Mouse (Mus musculus) midbrain, embryonic 11.5 days (tissue): ENCODE measurements at regions not wholly inside any gene's neighbourhood (a gene's known extent, or its start where the extent isn't known, plus 50 kb on each side); places are given as distances from the start of the nearest gene placed in this dataset.

Experiments used
- ATAC-seq: fragments of 200-750 bp; cut with Nextera tagmentation; 2 replicates; pipeline ENCODE4 v1.8.0; 2017; ENCODE audit warnings: moderate TSS enrichment, moderate library complexity; ENCODE audit not compliant: low FRiP score
- DNase-seq: peaks from one replicate; pipeline ENCODE4 v3.0.0; 2015; ENCODE audit warnings: low spot score; ENCODE audit errors: missing footprints
- H3K27ac ChIP-seq: fragments of 300-500 bp; sonication (generic); 2 replicates; pipeline ENCODE4 v1.5.1; 2014; ENCODE audit warnings: low read depth, low read length
- H3K27me3 ChIP-seq: fragments of 300-500 bp; sonication (generic); 2 replicates; pipeline ENCODE4 v1.6.1; 2014; ENCODE audit warnings: mild to moderate bottlenecking, low read length, moderate library complexity, mixed read lengths; ENCODE audit not compliant: control insufficient read depth, insufficient read depth
- H3K36me3 ChIP-seq: fragments of 300-500 bp; sonication (generic); 2 replicates; pipeline ENCODE4 v1.6.1; 2014; ENCODE audit warnings: mild to moderate bottlenecking, low read length, moderate library complexity, mixed read lengths; ENCODE audit not compliant: control insufficient read depth, insufficient read depth
- H3K4me1 ChIP-seq: fragments of 300-500 bp; sonication (generic); 2 replicates; pipeline ENCODE4 v1.6.1; 2014; ENCODE audit warnings: low read length; ENCODE audit not compliant: control insufficient read depth, insufficient read depth
- H3K4me2 ChIP-seq: fragments of 300-500 bp; sonication (generic); 2 replicates; pipeline ENCODE4 v1.6.1; 2014; ENCODE audit warnings: mild to moderate bottlenecking, moderate library complexity
- H3K4me3 ChIP-seq: fragments of 300-500 bp; sonication (generic); 2 replicates; pipeline ENCODE4 v1.5.1; 2014; ENCODE audit warnings: low read depth, low read length
- H3K9ac ChIP-seq: fragments of 300-500 bp; sonication (generic); 2 replicates; pipeline ENCODE4 v1.6.1; 2014; ENCODE audit warnings: low read length
- H3K9me3 ChIP-seq: fragments of 300-500 bp; sonication (generic); 2 replicates; pipeline ENCODE4 v1.6.1; 2016; ENCODE audit warnings: low read length; ENCODE audit not compliant: control insufficient read depth
- WGBS: fragments of 180-500 bp; shearing (Covaris S2); extraction: QIAGEN DNeasy Blood & Tissue Kit; methylation state at CpG from one replicate; pipeline ENCODE4 v1.1.7; 2014; 5-methylcytosine and 5-hydroxymethylcytosine counted together

- Histone ChIP-seq H3K27ac (peak overlapping the region; percentile 89), H3K4me1 (peaks cover 50% of the 10 kb centered on the region), H3K27me3 (0 out of 2 replicates have a peak, but pooled peaks cover 2% of the 10 kb centered on the region), H3K9me3 (no peaks in the 10 kb centered on the region; the same call in 1 of the 2 replicates), H3K9ac (peak overlapping the region; percentile 17; the same call in 1 of the 2 replicates), H3K4me2 (peak overlapping the region; percentile 33), H3K36me3 (no peaks in the 10 kb centered on the region), H3K4me3 (no peak overlapping the region; the same call in 1 of the 2 replicates)
- WGBS = 15% methylated on average over 26 of the region's 26 CpGs
- DNase-seq = peak; percentile 97
- ATAC-seq = peak; percentile 87
These were observed 195.4 kb upstream of the Irx3 start for GRCm38 (mm10) chr8:91997023-91997891.

DNA sequence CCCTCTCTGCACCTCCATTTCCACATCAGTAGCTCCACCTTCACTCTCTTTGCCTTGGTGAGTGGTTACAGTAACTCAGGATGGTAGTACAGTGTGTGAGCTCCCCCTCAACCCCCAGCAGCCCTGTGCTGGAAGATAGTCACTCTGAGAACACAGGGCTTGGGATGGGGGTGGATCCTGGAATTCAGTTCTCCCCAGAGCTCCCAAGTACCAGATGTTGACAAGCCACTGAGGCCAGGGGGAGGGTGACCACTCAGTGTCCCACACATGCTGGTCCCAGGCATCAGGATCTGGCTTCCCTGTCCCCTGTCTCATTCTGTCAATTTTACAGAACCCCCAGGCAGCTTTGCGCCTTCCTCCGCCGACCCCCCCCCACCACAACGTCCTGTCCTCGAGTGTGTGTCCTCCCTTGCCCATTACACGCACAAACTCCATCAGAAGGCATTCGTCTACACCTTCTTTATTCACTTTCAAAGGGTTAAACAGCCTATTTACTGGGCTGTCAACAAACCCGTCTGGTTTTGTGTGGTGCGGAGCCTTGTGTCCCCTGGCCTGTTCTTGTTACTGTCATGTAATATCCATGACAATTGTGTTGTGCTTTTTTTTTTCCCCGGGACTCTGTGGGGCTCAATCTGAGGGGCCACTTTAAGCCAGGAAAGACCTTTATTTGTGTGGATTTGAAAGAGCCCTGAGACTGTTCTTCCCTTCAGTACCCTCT is 194.6 kb upstream of the Irx3 start:
- H3K4me2 ChIP-seq = peak overlapping the region; percentile 33; the same call in 1 of the 2 replicates
- 0 out of 2 replicates have a peak, but pooled peaks cover 2% of the 10 kb centered on the region for H3K27me3 ChIP-seq
- H3K4me3 ChIP-seq = no peak overlapping the region
- peaks cover 57% of the 10 kb centered on the region for H3K4me1 ChIP-seq
- no peaks in the 10 kb centered on the region for H3K36me3 ChIP-seq
- no peaks in the 10 kb centered on the region; the same call in 1 of the 2 replicates for H3K9me3 ChIP-seq
- H3K9ac ChIP-seq = peak overlapping the region; percentile 17; the same call in 1 of the 2 replicates
- peak; percentile 96 for DNase-seq
- ATAC-seq = peak; percentile 74
- WGBS = 8% methylated on average over 10 of the region's 10 CpGs
- H3K27ac ChIP-seq = peak overlapping the region; percentile 89

DNA sequence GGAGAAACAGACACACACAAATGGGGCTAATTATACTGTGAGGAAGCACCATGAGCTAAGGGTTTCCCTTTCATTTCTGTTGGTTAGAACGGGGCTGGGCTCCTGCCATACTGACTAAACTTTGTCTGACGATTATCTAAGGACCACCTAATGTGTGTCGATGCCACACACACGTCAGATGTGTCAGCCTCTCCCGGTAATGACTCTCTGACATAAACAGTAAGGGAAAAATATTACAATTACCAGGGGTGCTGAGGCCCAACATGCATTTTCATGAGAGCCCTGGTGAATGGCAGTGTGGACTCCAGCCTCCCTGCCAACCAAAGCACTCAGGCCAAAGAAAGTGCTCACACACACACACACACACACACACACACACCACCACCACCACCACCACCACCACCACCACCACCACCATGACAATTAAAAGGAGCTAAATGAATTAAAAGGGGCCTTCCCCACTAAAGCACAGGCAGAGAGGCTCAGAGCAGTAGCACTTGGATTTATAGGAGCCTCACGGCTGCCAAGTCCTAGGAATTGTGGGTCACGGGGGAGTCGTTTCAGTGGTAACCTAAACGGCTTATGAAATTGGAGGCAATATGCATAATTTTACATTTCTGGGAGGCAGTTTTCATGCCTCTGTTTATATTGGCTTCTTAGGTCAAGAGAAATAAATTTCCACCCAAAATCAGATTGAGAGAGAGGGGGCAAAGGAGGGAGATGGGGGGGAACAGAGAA is 193.7 kb upstream of the Irx3 start:
- no peaks in the 10 kb centered on the region; the same call in 1 of the 2 replicates for H3K9me3 ChIP-seq
- no peak overlapping the region for H3K9ac ChIP-seq
- DNase-seq (peak; percentile 90), ATAC-seq (no peak)
- peaks cover 64% of the 10 kb centered on the region for H3K4me1 ChIP-seq
- H3K27me3 ChIP-seq = 0 out of 2 replicates have a peak, but pooled peaks cover 2% of the 10 kb centered on the region
- 37% methylated on average over 9 of the region's 9 CpGs for WGBS
- peak overlapping the region; percentile 89 for H3K27ac ChIP-seq
- H3K4me3 ChIP-seq = no peak overlapping the region
- H3K4me2 ChIP-seq = no peak overlapping the region
- H3K36me3 ChIP-seq = no peaks in the 10 kb centered on the region

GRCm38 (mm10) chr8:91991542-91992452 is 189.9 kb upstream of the Irx3 start:
- Histone ChIP-seq H3K36me3 (no peaks in the 10 kb centered on the region), H3K27me3 (peaks cover 2% of the 10 kb centered on the region; the same call in 1 of the 2 replicates), H3K4me3 (no peak overlapping the region), H3K9me3 (no peaks in the 10 kb centered on the region), H3K27ac (peak overlapping the region; percentile 62), H3K9ac (no peak overlapping the region), H3K4me2 (peak overlapping the region; percentile 28; the same call in 1 of the 2 replicates), H3K4me1 (peaks cover 53% of the 10 kb centered on the region)
- 45% methylated on average over 25 of the region's 25 CpGs for WGBS
- DNase-seq (peak; percentile 93), ATAC-seq (no peak)

GRCm38 (mm10) chr8:91990952-91991351 is 189.1 kb upstream of the Irx3 start:
- H3K4me2 ChIP-seq = peak overlapping the region; percentile 28; the same call in 1 of the 2 replicates
- 57% methylated on average over 5 of the region's 5 CpGs for WGBS
- H3K27me3 ChIP-seq = peaks cover 2% of the 10 kb centered on the region; the same call in 1 of the 2 replicates

GRCm38 (mm10) chr8:91990048-91990447 is 188.2 kb upstream of the Irx3 start:
- Histone ChIP-seq H3K9ac (no peak overlapping the region), H3K9me3 (no peaks in the 10 kb centered on the region), H3K36me3 (no peaks in the 10 kb centered on the region), H3K4me1 (peaks cover 39% of the 10 kb centered on the region), H3K4me2 (no peak overlapping the region), H3K4me3 (no peak overlapping the region), H3K27ac (no peak overlapping the region), H3K27me3 (peaks cover 2% of the 10 kb centered on the region; the same call in 1 of the 2 replicates)
- ATAC-seq (no peak), DNase-seq (no peak)
- WGBS = 88% methylated on average over 3 of the region's 3 CpGs

More at GRCm38 (mm10) chr8:91990952-91991351, 189.1 kb upstream of the Irx3 start:
- ATAC-seq = no peak
- no peak for DNase-seq
- H3K9ac ChIP-seq = peak overlapping the region; percentile 4; the same call in 1 of the 2 replicates
- H3K4me1 ChIP-seq = peaks cover 46% of the 10 kb centered on the region
- H3K9me3 ChIP-seq = no peaks in the 10 kb centered on the region
- H3K36me3 ChIP-seq = no peaks in the 10 kb centered on the region
- H3K27ac ChIP-seq = peak overlapping the region; percentile 48; the same call in 1 of the 2 replicates
- no peak overlapping the region for H3K4me3 ChIP-seq

- no peaks in the 10 kb centered on the region for H3K9me3 ChIP-seq
- no peak overlapping the region for H3K27ac ChIP-seq
- no peak overlapping the region for H3K9ac ChIP-seq
- 72% methylated on average over 11 of the region's 11 CpGs for WGBS
- DNase-seq (no peak), ATAC-seq (no peak)
- H3K27me3 ChIP-seq = no peaks in the 10 kb centered on the region; the same call in 1 of the 2 replicates
- no peak overlapping the region for H3K4me3 ChIP-seq
- H3K36me3 ChIP-seq = no peaks in the 10 kb centered on the region
- H3K4me1 ChIP-seq = peaks cover 31% of the 10 kb centered on the region
- H3K4me2 ChIP-seq = no peak overlapping the region
These were observed 187.2 kb upstream of the Irx3 start for GRCm38 (mm10) chr8:91988866-91989633.
